Mouse (Mus musculus) embryonic facial prominence, embryonic 14.5 days (tissue): ENCODE measurements around the gene Slc6a17. TPM values are rescaled to one million over a fixed set of nuclear protein-coding genes. Genes with fewer than 3 reads are reported as not detected.

Experiments
- ATAC-seq: fragments of 200-750 bp; cut with Nextera tagmentation; 2 replicates; pipeline ENCODE4 v1.8.0; 2017; ENCODE audit warnings: low read depth, moderate number of reproducible peaks, moderate TSS enrichment
- DNase-seq: peaks from one replicate; pipeline ENCODE4 v3.0.0-alpha.2; 2015; ENCODE audit warnings: low spot score
- H3K27ac ChIP-seq: fragments of 300-500 bp; sonication (generic); replicated peaks from 2 replicates; pipeline ENCODE4 v1.5.1; 2014; ENCODE audit warnings: low read depth, mild to moderate bottlenecking, low read length, moderate library complexity
- H3K27me3 ChIP-seq: fragments of 300-500 bp; sonication (generic); replicated peaks from 2 replicates; pipeline ENCODE4 v1.6.1; 2014; ENCODE audit warnings: low read length; ENCODE audit not compliant: control insufficient read depth, insufficient read depth
- H3K36me3 ChIP-seq: fragments of 300-500 bp; sonication (generic); 2 replicates; pipeline ENCODE4 v1.6.1; 2014; ENCODE audit warnings: low read length, mixed read lengths; ENCODE audit not compliant: control insufficient read depth, insufficient read depth
- H3K4me1 ChIP-seq: fragments of 300-500 bp; sonication (generic); 2 replicates; pipeline ENCODE4 v1.6.1; 2014; ENCODE audit warnings: antibody characterized with exemption, low read length; ENCODE audit not compliant: control insufficient read depth, insufficient read depth
- H3K4me2 ChIP-seq: fragments of 300-500 bp; sonication (generic); 2 replicates; pipeline ENCODE4 v1.6.1; 2014; ENCODE audit warnings: low read depth, mild to moderate bottlenecking, low read length, moderate library complexity, mixed read lengths
- H3K4me3 ChIP-seq: fragments of 300-500 bp; sonication (generic); 2 replicates; pipeline ENCODE4 v1.5.1; 2014; ENCODE audit warnings: low read depth, mild to moderate bottlenecking, low read length
- H3K9ac ChIP-seq: fragments of 300-500 bp; sonication (generic); 2 replicates; pipeline ENCODE4 v1.6.1; 2014; ENCODE audit warnings: low read depth, mild to moderate bottlenecking, low read length, moderate library complexity, mixed read lengths
- H3K9me3 ChIP-seq: fragments of 300-500 bp; sonication (generic); 2 replicates; pipeline ENCODE4 v1.6.1; 2016; ENCODE audit warnings: low read length; ENCODE audit not compliant: control insufficient read depth
- WGBS: fragments of 180-500 bp; shearing (Covaris S2); extraction: QIAGEN DNeasy Blood & Tissue Kit; methylation state at CpG from one replicate; pipeline ENCODE4 v1.1.7; 2014; 5-methylcytosine and 5-hydroxymethylcytosine counted together
- polyA plus RNA-seq: library from polyadenylated mRNA; unstranded; fragments of >200 nt; fragmentation: Nextera tagmentation; extraction: Ambion mirVana; gene quantifications from 2 replicates; pipeline ENCODE4 v1.2.1, GENCODE M21; 2014

Gene Slc6a17
- polyA plus RNA-seq, 1 experiment from 2014 or later, result 4.9 TPM

DNA sequence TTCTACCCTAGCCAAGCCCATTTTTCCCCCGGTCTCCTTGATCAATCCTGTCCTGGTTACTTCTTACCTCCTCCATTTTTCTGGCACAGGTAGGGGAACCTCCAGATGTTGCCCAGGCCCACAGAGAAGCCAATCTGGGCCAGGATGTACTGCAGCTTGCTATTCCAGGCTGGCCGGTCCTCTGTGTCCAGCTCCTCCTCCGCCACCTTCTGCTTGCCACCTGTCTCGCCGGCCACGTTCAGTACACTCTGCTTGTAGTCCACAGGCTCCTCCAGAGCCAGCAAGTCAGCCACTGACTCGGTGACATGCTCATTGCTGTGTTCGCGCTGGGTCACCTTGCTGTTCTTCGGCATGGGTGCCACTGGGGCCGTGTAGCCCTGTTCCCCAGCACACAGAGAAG is 17.5 kb downstream of the Slc6a17 start:
- H3K4me2 ChIP-seq, result no peak overlapping the region
- H3K4me1 ChIP-seq, result peaks cover 6% of the 10 kb centered on the region; the same call in 1 of the 2 replicates
- WGBS, result 97% methylated on average over 11 of the region's 11 CpGs
- DNase-seq (no peak), ATAC-seq (no peak)
- peaks cover 14% of the 10 kb centered on the region; the same call in 1 of the 2 replicates for H3K36me3 ChIP-seq
- H3K4me3 ChIP-seq, result no peak overlapping the region
- H3K27ac ChIP-seq, result no peak overlapping the region
- H3K9me3 ChIP-seq, result peaks cover 7% of the 10 kb centered on the region
- no peaks in the 10 kb centered on the region for H3K27me3 ChIP-seq
- H3K9ac ChIP-seq, result no peak overlapping the region

DNA sequence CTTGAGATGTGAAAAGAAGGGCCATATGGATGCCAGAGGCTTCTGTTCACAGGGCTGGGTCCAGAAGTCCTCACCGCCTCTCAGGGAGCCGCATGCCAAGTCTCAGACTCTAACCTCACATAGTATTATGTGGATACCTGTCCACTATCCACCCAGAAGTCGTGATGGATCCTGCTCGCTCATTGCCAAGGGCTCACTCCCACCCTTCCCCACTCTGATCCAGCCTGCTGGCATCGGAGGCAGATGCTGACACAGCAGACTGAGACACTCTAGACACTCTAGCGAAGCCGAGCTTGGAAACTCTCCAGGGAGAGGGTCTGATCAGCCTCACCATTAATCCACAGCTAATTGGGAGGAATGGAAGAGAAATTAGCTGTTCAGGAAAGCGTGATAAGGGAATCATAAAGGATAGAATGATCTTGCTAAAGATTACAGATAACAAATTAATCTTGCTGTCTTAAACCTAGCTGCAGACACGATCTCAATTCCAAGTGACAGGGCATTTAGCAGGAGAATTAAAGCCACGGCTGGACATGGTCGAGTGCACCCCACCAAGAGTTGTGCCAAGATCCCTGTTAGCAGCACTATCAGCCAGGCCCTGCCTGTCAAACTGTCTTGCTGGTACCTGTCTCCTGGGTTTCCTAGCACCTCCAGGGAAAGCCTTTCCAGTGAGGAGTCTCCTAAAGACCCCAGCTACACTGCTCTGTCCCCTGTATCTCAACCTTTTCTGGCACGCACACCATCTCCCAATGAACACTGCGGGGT is 21.6 kb downstream of the Slc6a17 start:
- H3K4me2 ChIP-seq, result no peak overlapping the region
- peaks cover 7% of the 10 kb centered on the region for H3K9me3 ChIP-seq
- H3K27ac ChIP-seq, result no peak overlapping the region
- H3K27me3 ChIP-seq, result no peaks in the 10 kb centered on the region
- ATAC-seq (no peak; the same call in 1 of the 2 replicates), DNase-seq (peak; percentile 51)
- peaks cover 18% of the 10 kb centered on the region for H3K4me1 ChIP-seq
- no peak overlapping the region for H3K9ac ChIP-seq
- peaks cover 14% of the 10 kb centered on the region for H3K36me3 ChIP-seq
- WGBS, result 69% methylated on average over 13 of the region's 13 CpGs
- no peak overlapping the region for H3K4me3 ChIP-seq

DNA sequence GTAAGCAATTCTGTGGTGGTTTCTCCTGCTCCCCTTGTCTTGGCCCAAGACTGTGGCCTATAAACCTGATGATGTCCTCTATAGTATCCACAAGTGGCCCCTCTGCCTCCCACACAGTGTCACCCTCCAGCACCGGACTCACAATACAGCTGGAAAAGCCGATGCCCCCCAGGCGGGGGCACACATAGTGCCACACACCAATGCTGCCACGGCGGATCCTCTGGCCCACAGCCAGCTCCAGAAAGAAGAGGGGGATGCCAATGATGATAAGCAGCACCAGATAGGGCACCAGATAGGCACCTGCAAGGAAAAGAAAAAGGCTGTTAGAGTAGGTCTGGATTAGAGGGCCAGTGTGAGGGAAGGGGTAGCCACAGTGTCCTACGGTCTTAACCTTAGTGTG is 22.3 kb downstream of the Slc6a17 start:
- no peak for DNase-seq
- WGBS, result 96% methylated on average over 6 of the region's 6 CpGs
- Histone ChIP-seq H3K9me3 (peaks cover 7% of the 10 kb centered on the region), H3K9ac (no peak overlapping the region), H3K4me1 (peaks cover 18% of the 10 kb centered on the region), H3K36me3 (peaks cover 11% of the 10 kb centered on the region), H3K4me2 (no peak overlapping the region), H3K27me3 (no peaks in the 10 kb centered on the region), H3K27ac (no peak overlapping the region), H3K4me3 (no peak overlapping the region)
- no peak for ATAC-seq

DNA sequence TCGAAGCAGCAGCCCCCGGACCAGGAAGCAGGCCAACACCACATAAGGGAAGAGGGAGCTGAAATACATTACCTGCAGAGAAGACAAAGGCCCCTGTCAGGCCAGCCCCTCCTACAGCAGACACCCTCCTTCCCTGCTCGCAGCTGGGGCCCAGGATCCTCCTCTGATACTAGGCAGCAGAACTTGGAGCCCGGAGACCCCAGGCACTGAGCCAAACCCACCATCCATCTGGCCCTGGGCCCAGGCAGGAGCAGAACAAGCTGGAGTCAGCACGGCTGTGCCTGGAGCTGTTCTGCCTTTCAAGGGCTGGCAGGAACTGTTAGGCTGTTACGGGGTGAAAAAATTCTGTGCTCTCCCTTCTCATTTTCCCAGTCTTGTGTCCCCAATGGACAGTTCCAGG is 26.4 kb downstream of the Slc6a17 start:
- DNase-seq (peak; percentile 93), ATAC-seq (peak; percentile 95)
- Histone ChIP-seq H3K27me3 (no peaks in the 10 kb centered on the region), H3K9ac (peak overlapping the region; percentile 32; the same call in 1 of the 2 replicates), H3K4me2 (0 out of 2 replicates have a peak overlapping the region, but pooled peaks have one; percentile 8), H3K9me3 (no peaks in the 10 kb centered on the region), H3K27ac (peak overlapping the region; percentile 73), H3K4me1 (peaks cover 18% of the 10 kb centered on the region), H3K36me3 (no peaks in the 10 kb centered on the region; the same call in 1 of the 2 replicates), H3K4me3 (no peak overlapping the region)
- 26% methylated on average over 6 of the region's 6 CpGs for WGBS

DNA sequence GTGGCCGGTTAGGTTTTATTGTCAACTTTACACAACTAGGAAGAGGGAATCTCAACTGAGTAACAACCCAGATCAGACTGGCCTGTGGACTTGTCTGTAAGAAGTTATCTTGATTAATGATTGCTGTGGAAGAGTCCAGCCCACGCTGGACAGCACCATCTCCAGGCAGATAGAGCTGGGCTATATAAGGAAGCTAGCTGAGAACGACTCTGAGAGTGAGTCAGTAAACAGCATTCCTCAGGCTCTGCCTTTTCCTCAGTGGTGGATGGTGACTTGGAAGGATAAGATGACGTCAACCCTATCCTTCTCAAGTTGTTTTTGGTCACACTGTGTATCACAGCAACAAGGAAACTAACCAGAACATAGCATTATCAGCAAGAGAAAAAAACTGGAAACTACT is 29.2 kb downstream of the Slc6a17 start:
- ATAC-seq (no peak), DNase-seq (no peak)
- H3K4me1 ChIP-seq, result peaks cover 15% of the 10 kb centered on the region
- H3K9ac ChIP-seq, result no peak overlapping the region
- H3K27me3 ChIP-seq, result no peaks in the 10 kb centered on the region
- no peak overlapping the region for H3K4me3 ChIP-seq
- no peak overlapping the region for H3K27ac ChIP-seq
- H3K9me3 ChIP-seq, result no peaks in the 10 kb centered on the region
- H3K36me3 ChIP-seq, result no peaks in the 10 kb centered on the region
- WGBS, result 61% methylated on average over 4 of the region's 4 CpGs
- H3K4me2 ChIP-seq, result no peak overlapping the region

DNA sequence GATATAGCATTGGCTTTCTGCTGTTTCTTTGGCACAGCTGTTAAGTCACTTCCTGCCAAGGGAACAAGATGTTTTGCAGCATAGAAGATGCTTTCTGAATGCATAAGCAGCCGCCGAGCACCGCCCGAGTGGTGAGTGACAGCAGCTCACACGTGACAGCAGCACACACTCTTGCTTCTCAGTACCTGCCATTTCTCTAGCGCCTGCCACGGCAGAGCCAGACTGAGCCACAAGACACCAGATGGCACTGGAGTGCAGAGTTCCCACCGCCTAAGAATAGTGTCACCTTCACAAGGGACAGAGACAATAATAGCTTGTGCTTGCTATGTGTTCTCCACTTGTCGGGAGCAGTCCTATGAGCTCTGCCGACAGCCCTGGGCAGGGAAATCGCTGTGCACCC is 34.5 kb downstream of the Slc6a17 start:
- DNase-seq (no peak), ATAC-seq (peak; percentile 53; the same call in 1 of the 2 replicates)
- Histone ChIP-seq H3K4me1 (no peaks in the 10 kb centered on the region), H3K4me3 (no peak overlapping the region), H3K27ac (no peak overlapping the region), H3K9ac (no peak overlapping the region), H3K36me3 (no peaks in the 10 kb centered on the region), H3K4me2 (no peak overlapping the region), H3K9me3 (no peaks in the 10 kb centered on the region), H3K27me3 (no peaks in the 10 kb centered on the region)
- WGBS, result 51% methylated on average over 11 of the region's 11 CpGs

DNA sequence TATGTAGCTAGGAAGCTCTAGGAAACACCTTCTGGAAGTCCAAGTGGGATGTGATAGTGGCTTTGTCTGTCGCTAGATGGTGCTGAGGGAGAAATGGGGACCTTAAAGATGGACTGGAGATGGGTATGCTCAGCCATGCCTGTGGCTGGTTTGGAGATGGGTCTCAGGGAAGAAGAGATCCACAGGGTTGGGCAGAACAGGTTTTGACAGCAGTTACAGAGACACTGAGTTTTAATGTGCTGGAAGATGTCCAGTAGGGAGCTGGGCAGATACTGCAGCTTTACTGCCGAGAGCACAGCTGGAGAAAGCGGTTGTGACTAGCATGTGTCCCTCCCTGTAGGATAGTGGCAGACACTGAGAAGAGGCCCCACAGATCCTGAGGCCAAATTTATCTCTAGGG is 37.2 kb downstream of the Slc6a17 start:
- 46% methylated on average over 3 of the region's 3 CpGs for WGBS
- H3K9me3 ChIP-seq, result no peaks in the 10 kb centered on the region
- no peaks in the 10 kb centered on the region for H3K27me3 ChIP-seq
- H3K4me1 ChIP-seq, result no peaks in the 10 kb centered on the region
- H3K4me3 ChIP-seq, result no peak overlapping the region
- no peak overlapping the region for H3K4me2 ChIP-seq
- ATAC-seq, result no peak
- H3K9ac ChIP-seq, result no peak overlapping the region
- H3K36me3 ChIP-seq, result no peaks in the 10 kb centered on the region
- no peak overlapping the region for H3K27ac ChIP-seq
- no peak for DNase-seq

DNA sequence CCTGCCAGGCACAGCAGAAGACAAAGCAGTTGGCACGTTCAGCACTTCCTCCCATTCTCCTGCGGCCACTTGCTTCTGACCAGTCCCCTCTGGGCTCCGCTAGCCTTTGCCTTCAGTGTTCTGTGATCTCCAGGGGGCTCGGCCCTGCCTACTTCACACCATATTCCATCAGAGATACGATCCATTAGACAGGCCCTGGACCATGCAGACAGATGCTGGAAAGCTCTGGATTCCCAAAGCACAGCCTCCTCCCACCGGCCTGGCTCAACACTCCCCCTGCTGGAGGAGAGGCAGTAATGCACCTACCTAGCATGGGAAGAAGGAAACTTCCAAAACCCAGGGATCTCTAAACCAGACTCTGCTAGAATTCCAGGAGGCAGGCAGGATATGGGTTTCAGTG is 45.6 kb downstream of the Slc6a17 start:
- WGBS, result 33% methylated on average over 6 of the region's 6 CpGs
- Histone ChIP-seq H3K36me3 (no peaks in the 10 kb centered on the region), H3K9ac (no peak overlapping the region), H3K4me2 (no peak overlapping the region), H3K4me1 (no peaks in the 10 kb centered on the region), H3K4me3 (no peak overlapping the region), H3K27me3 (no peaks in the 10 kb centered on the region), H3K27ac (no peak overlapping the region), H3K9me3 (no peaks in the 10 kb centered on the region)
- ATAC-seq (peak; percentile 68; the same call in 1 of the 2 replicates), DNase-seq (peak; percentile 59)

DNA sequence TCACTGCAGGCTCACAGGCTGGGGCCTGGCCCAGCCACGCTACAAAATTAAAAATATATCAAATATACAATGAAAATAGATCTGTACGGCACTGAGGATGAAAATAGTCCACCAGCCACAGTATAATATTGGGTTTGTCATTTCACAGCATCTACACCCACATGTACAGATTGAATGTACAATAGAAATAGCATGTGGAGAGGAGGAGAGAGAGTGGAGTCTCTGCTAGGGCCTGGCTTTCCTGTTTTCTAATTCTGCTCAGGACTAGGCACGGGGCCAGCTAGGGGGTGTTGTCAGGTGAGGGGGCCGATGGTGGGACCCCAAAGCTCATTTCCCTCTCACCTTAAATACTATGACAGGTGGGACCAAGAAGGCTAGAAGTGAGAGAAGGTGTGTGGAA is 48.8 kb downstream of the Slc6a17 start:
- H3K36me3 ChIP-seq, result no peaks in the 10 kb centered on the region
- no peak overlapping the region for H3K4me3 ChIP-seq
- H3K4me1 ChIP-seq, result no peaks in the 10 kb centered on the region
- H3K27me3 ChIP-seq, result 0 out of 2 replicates have a peak, but pooled peaks cover 7% of the 10 kb centered on the region
- H3K27ac ChIP-seq, result no peak overlapping the region
- peak; percentile 6; the same call in 1 of the 2 replicates for ATAC-seq
- H3K4me2 ChIP-seq, result no peak overlapping the region
- H3K9ac ChIP-seq, result no peak overlapping the region
- DNase-seq, result no peak
- WGBS, result 62% methylated on average over 4 of the region's 4 CpGs
- no peaks in the 10 kb centered on the region for H3K9me3 ChIP-seq
